Mouse (Mus musculus): ENCODE data around the gene Nrf1.

Nrf1 gene

DNA sequence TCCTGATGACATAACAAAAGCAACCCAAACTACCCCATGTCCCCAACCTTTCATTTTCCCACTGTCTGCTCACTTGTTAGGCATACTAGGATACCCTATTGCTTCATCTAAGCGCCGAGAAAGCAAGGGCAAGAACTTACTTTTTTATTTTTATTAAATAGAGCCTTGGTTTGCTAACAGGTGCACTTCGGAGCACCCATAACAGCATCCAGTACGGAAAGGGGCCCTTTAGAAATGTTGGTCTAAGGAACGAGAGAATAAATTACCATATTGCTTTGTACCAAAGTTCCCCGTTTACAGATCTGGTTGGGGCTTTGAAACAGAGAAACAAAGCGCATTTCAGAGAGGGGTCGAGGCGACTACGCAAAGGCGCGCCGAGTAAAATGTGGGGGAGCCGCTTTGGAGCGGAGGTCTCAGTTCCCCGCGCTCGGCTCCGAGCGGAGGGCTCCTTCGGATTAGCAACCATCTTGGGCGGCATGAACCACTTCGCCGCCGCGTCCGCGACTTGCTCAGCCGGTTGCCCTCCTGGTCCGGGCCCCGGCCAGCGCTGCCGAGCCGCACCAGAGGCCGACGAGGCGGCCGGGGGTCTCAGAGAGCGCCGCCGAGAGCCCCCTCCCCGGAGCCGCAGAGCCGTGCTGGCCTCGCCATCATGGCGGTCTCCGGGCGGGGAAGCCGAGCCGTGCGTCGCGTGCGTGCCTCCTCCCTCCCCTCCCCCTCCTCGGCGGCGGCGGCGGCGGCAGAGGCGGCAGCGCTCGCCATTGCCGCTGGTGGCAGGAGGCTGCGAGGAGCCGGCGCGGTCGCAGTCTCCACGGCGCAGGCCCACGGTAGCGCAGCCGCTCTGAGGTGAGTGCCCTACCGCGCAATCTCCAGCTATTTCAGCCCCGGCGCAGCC lies at the start of gene Nrf1:
Gene Nrf1, plus strand, starts transcription at position 718 of the 892 bp plus-strand sequence.
- peak; percentile 96 to 97 for DNase-seq

DNA sequence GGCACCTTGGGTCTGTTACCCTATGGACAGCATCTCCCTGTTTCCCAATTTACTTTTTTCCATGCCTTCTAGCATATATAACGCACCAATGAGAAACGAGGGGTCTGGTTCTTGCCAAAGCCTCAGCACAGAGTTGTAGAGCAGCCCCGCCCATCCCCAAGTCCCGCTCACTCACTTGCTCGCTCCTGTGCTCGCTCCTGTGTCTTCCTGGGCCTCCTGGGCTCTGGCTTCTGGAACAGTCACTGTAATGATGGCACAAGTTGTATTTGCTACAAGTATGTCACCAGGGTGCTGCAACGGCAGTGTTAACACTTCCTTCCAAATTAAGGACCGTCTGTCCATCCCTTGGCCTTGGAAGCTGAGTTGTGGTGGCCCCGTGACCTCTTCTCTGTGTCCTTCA lies 49.6 kb upstream of the Nrf1 start:
- DNase-seq, result no peak

DNA sequence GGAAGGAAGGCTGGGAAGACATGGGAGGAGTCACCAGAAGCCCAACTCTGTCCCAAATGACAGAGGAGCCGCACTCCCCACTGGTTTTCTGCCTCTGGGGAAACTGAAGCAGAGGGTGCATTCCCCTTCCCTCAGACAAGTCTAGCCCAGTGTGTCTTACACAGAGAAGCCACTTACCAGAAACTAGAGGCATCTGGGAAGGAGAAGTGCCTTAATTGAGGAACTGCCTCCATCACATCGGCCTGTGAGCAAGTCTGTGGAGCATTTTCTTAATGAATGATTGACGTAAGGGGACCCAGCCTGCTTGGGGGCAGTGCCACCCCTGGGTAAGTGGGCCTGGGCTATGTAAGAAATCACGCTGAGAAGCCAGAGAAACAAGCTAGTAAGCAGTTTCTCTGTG lies 49.0 kb upstream of the Nrf1 start:
- no peak for DNase-seq

DNA sequence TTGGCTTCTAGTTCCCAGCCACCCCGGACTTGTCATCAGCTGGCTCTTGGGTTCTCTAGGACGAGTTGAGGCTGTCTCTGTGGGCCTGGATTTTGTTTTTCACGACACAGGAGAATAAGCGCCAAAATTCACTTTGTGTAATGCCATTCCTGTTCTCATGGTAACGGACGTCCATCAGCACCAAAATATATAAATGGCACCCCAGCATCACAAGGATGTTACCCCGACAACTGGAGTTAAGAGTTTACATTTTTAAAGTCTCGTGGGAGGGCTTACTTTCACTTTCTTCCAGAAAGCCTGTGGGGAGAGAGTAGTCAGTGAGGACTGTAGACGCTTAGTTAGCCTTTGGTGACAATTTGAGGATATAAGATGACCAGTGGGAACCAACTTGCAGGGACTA lies 45.2 kb upstream of the Nrf1 start:
- no peak for DNase-seq

DNA sequence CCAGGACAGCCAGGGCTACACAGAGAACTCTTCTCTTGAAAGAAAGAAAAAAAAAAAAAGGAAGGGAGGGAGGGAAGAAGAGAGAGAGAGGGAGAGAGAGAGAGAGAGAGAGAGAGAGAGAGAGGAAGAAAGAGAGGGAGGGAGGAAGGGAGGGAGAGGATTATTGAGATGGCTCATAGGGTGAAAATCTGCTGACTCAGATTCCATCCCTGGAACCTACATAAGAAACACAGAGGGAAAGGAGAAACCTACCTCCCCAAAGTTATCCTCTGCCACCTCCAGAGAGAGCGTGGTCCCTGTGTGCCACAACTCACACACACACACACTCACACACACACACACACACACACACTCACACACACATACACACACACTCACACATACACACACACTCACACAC lies 41.9 kb upstream of the Nrf1 start:
- DNase-seq, result no peak

DNA sequence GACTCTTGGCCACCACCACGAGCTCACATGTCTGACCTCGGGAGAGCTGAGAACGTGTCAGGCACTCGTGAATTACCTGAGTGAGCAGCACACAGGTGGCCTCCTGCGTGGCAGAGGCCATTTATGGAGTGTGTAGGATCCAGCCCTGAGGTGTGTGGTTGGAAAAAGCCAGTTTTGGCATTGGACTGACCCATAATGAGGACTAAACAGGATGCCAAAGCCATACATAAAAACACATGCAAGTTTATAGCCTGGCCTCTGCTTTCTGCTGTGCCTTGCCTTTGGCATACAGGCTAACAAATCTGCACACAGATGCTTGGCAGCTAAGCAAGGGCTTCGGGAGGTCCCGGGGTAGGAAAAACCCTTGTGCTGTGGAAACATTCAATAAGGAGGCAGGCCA lies 38.6 kb upstream of the Nrf1 start:
- DNase-seq, result no peak

DNA sequence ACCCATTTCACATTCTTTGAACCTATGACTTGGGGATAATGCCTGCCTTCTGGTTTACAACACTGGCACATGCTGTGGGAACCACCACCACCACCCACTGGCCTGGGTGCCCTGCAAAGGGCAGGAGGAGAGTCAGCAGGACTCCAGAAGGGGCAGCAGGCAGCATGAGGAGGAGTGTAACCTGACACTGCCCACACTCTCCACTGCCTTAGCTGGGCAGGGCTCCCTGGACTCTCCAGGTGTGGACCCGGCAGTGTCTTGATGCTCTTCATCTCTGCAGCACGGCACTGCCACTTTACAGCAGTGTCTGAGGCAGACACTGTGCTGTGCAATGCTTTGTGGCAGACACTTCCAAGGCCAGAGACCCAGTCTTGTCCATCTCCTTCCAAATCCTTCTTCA lies 34.3 kb upstream of the Nrf1 start:
- no peak for DNase-seq

DNA sequence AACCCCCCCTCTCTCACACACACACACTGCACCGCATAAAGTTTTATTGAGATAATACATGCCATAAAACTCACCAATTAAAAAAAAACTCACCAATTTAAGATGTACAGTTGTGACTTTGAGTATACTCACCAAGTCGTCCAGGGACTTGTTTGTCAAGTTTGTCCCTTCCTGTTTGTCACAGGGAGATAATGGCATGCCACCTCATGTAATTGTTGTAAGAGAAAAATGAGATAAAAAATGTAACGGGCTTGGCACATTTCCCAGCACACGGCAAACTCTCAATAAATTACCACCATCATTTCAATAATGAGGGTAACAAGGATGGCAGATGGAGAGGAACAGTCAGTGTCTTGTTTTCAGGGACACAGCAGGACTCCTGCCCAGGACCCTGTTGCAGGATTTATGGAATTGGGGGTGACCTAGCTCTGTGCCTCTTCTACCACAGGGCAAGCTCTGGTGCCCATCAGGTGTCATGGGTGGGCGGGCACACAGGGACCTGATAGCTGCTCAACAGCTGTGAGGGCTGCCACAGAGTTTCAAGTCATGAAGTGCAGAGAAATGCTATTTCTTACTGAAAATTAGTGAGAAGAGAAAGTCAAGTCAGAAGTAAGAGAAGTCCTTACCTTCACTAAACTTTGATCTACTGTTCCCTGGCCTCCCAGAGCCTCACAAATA lies 33.5 kb upstream of the Nrf1 start:
- DNase-seq, result no peak

DNA sequence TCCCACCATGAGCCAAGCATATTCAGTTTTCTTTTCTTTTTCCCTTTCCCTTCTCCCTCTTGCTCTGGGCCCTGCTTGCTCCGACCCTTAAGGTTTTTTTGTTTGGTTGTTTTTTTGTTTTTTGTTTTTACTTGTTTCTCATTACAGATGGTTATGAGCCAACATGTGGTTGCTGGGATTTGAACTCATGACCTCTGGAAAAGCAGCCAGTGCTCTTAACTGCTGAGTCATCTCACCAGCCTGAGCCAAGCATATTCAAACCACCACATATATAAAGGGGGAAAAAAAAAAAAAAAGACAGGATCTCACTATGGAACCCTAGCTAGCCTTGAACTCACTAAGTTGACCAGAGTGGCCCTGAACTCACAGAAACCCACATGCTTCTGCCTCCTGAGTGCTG lies 26.5 kb upstream of the Nrf1 start:
- DNase-seq, result no peak

DNA sequence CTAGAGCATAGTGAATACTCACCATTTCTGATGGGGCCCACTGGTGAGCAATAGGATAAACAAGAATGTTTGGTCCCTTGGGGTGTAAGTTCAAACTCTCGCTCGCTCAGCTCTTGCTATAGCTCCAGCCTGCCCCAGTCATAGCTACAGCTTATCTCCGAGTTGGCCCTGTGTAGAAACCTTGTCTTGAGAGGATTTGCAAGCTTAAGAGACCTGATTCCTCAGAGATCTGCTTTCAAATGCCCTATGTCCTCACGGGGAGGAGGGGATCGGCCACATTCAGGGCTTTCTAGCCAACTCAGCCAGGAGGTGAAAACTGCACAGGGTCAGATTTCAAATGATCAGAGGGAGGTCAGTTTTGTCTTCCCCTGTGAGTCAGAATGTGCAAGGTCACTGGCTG lies 26.1 kb upstream of the Nrf1 start:
- no peak for DNase-seq

DNA sequence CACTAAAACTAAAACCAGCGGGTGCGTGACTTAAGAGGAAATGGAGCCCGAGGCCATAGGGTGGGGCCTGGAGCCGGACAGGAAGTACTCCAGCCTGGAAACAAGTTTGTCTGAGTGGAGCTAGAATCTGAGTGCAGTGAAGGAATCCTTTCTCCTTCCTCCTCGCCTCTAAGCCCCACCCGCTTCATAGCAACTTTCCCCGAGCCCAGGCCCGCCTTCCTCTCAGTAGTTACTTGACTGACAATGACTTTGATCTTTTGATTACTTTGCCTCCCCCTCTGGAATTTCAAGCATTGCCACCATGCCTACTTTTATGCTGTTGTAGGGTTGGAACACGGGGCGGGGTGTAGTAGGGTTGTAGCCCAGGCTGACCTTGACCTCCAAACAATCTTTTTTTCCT lies 21.0 kb upstream of the Nrf1 start:
- no peak for DNase-seq

DNA sequence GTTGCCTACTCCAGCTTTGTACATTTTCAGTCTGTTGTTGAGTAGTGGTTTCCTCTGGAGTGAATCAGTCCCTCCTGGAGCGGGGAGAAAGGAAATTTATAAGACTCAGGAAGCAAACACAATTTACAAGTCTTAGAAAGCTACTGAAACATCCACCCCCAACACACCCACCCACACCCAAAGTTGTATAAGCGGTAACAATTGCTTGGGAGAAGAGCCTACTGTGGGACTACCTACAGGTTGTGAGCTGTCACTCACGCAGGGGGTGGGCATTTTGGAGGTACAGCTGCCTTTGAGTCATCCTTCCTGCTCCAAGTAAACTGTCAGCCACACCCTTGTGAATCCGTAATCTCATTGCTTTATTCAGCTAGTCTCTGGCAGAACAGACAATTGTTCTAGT lies 19.4 kb upstream of the Nrf1 start:
- no peak for DNase-seq

DNA sequence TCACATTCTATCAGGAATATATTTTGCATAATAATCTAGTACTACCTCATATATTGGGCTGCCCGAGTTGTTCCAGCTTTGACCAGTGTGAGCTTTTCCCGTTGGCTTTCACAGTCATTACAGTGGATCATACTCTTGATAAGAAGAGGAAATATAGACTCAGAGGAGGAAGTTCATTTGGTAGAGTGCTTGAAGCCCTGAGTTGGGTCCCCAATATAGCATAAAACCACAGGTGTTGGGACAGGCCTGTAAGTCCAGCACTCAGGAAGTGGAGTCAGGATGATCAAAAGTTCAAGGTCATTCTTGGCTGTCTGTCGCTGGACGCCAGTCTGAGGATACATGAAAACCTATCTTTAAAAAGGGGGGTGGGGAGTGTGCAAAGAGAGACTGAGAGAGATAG lies 12.7 kb upstream of the Nrf1 start:
- no peak for DNase-seq

DNA sequence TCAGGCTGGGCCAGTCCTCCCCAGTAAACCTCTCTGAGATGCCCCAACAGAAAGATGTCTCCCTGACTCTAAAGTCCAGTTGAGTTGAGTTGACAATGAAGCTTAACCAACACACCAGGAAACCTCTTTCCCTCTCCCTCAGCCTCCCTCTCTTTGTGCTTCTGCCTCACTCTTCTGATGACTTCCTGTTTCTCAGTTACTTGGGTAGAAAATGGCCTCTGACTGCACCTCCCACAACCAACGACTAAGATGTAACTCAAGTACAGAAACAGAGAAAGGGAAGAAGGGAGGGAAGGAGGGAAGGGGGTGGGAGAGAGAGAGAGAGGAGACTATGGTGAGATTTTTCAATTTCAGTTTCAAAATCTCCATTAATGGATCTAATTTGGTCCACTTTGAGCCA lies 6.3 kb upstream of the Nrf1 start:
- DNase-seq, result no peak

DNA sequence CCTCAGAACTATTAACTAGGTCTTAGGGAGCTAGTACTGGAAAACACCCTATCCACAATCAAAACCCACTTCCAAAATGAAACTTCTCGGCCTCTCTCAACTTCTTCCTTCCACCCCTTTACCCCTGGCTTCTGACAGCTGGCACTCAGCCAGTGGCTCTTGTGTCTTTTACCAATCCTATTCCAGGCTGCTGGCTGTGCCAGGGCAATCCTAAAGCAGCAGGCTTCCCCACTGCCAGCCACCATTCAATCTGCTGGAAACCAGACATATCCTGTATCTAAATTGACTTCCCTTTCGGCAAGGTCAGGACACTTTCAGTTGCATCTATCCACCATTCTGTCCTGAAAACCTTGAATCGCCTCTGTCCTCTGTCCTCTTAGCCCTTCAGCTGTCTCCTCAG lies 5.3 kb upstream of the Nrf1 start:
- DNase-seq, result peak; percentile 21 to 37

DNA sequence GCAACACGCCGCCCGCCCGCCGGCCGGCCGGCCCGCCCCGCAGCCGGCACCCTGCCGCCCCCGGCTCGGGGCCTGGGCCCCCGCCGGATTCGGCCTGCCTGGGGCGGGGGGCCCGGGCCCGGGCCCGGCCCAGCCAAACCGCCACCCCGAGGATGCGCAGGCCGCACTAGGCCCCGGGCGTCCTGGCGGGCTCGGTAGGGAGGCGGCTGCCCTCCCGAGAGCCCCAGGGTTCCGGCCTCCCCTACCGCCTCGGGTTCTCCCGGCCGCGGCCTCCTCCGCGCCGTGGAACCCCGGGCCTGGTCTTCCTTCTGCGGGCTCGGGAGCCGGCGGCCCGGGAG lies 344 bp downstream of the Nrf1 start:
- no peak for DNase-seq

DNA sequence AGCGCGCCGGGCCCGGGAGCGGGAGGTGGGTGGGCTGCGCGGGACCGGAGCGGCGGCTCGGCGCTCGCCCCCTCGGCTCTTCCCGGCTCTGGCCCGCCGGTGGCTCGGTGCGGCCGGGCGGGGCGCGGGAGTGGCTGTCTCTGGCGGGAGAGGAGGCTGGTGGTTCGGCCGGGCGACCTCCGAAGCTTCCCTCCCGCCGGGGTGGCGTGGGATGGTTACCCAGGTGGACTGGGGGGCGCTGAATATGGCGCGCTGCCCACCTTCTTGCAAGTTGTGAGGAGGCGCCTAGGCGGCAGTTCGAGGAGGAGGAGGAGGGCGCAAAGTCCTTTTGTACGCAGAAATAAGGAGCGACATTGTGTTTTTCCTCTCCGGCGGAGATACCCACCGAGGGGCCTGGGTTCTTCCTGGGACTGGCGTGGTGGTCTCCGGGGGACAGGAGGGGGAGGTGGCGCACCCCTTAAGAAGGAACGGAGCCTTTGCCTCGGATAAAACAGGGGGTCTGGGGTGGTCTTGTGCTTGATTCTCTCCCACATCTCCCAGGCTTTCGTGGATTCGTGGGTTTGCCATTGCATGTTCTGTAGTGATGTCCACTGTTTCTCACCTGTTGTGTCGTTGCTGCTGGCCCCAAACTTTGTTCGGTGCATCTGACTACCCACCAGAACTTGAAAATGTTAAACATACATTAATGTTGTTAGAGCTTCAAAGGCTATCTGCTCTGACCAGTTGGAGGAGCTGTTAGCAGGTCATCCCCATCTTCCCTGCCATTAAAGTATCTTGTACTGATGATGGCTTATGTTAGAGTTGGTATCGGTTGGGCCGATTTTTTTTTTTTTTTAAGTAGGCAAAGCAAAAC lies 939 bp downstream of the Nrf1 start:
- peak; percentile 75 to 80 for DNase-seq

DNA sequence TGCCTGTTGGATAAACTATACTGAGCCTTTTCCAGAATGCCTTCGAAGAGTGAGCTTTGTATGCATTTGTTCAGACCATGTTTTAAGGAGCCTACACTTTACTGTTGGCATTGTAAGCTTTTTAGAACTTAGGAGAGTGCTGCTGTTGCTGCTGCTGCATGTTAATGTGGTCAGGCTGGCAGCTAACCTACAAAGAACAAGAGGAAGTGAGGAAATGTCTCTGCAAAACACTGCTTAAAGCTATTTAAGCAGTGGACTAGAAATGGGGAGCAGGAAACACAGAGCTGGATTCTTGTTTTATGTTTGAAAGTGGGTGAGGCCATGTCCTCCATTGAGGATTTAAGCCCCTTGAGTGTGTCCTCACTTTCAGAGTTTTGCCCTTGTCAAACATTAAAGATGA lies 5.3 kb downstream of the Nrf1 start:
- DNase-seq, result no peak

DNA sequence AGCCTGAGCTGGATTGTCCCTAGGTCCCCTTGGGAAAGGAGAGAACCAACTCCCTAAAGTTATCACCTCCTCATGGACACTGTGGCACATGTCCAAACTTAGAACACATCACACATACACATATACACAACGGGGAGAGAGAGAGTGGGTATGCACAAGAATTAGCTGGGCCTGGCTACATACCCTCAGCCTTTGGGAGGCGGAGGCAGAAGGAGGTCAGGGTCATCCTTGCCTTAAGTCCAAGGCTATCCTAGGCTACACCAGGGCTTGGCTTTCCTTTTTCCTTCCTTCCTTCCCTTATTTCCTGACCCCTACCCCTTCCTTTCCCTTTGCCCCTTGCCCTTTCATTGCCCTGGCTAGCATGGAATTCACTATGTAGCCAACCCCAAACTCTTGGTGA lies 14.8 kb downstream of the Nrf1 start:
- no peak for DNase-seq

DNA sequence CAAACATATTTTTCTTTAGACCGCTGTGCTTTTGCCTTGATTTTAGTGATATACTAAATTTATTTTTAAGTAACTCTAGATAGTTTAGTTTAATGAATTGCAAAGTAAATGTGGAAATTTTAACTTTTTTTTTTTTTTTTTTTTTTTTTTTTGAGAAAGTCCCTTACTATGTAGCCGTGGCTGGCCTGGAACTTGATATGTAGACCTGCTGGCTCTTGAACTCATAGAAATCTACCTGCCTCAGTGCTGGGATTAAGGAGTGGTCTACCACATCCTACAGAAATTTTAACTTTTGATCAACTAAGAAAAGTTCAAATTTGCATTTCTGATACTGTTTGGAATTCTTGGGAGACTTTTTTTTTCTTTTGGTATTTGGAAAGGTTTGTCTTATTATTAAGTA lies 17.6 kb downstream of the Nrf1 start:
- no peak for DNase-seq

DNA sequence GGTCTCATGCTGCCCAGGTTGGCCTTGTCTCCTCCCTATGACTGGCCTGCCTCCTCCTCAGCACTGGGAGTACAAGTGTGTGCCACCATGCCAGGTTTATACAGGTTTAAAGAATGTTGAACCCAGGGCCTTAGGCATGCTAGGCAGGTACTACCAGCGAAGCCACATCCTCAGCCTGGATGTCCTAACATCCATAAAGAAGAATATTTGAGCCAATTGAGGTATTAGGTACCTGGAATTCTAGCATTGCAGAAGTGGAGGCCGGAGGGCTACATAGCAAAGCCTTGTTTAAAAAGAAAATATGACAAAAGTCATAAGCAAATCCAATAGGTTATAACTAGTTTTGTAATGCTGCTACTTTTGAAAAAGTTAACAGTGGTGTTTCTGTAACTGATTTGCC lies 19.0 kb downstream of the Nrf1 start:
- DNase-seq, result no peak

DNA sequence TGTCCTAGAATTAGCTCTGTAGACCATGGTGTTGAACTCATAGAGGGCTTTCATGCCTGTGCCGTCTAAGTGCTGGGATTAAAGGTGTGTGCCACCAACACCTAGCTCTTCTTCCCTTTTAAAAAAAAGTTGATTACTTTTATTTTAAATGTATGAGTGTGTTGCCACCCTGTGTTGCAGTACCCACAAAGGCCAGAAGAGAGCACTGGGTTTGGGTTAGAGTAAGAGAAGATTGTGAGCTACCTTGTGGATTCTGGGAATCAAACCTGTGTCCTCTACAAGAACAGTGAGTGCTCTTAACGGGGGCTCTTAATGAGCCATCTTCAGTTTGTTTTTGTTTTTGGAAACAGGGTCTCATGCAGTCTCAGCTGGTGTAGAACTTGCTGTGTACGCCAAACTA lies 24.7 kb downstream of the Nrf1 start:
- DNase-seq, result peak in 1 of 2 experiments; percentile 14

DNA sequence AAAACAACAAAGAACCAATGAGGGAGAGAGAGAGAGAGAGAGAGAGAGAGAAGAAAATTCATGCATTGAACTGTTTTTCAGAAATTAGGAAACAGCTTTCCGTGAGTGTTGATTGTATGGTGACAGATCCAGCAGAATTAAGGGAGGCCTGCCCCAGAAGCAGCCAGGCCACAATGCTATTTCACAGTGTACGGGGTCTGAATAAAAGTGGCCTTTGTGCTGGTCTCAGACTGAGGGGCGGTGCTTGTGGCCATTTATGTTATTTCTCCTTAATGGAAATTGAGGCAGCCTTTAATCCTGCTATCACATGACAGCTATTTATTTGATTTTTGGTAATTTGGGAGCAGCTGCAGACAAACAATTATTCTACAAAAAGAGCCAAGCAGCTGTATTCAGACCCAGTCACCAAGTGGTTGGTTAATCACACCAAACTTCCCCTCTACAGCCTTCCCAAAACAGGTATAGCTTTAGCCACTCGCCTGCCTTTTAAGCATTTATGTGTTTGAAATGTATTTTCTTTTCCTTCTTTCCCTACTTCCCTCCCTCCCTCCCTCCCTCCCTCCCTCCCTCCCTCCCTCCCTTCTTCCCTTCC lies 31.2 kb downstream of the Nrf1 start:
- no peak for DNase-seq

Measured in cerebellum, postnatal 14 days (tissue).